Mouse (Mus musculus) fibroblast of lung, adult 2 months (primary cell): ENCODE data around the gene Wee1.
"Not testable (repeated sequence)": the region's sequence is repeated elsewhere in the genome, so short reads cannot be mapped to it uniquely, and the experiment has no call there.

Experiments used
- DNase-seq: peaks from one replicate; pipeline ENCODE4 v3.0.0-alpha.2; 2011; ENCODE audit warnings: low read depth

Gene Wee1

DNA sequence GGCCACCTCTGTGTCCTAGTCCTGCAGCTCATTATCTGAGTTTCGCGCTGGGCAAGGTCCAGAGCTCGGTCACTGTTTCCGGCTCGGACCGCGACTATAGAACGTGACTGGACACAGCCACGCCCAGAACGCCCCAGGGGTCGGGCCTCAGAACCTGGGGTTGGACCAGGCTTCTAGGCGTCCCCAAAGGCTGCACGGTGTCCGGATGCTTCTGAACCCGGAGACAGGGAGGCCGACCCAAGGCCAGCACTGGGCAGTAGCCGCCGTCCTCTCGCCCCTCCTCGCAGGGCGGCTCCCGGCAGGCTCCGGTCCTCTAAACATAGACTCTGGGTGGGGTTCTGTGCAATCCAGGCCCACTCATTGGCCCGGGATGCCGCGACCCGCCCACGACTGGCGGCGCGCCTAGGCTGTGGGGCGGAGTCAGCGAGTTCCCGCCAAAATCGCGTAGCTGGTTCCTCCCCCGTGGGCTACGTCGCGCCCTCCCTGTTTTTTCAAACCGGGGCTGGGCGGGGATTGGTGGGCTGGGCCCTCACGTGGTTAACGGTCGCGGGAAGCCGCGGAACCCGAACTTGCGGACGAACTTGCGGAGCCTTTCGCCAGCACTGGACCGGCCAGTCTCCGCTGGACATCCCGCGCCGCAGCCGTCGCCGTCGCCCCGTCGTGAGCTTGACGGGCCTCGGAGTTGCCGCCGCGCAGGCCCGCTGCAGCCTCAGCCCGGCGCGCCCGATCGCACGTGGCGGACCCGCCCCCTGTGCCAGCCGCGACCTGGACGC is at the start of gene Wee1:
TSS of gene Wee1 (plus strand) at position 531 of the 773 bp plus-strand sequence.
- DNase-seq, result peak; percentile 95

DNA sequence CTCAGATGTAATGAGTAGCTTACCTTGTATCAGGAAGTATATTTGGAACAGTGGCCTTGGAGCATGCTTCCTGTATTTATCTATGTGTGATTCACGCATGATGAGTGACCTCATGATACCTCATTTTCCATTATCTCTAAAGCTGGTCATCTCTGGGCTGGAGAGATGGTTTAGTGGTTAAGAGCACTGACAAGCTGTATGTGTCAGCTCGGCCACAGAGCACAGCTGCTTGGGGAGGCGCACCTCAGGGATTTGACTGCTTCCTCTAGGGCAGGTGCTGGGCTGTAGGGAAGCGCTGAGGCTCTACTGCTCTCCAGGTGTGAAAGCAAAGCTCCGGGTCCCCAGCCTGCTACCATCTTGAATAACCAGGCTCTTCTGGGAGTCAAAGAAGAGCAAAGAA is 43.7 kb upstream of the Wee1 start:
- no peak for DNase-seq

DNA sequence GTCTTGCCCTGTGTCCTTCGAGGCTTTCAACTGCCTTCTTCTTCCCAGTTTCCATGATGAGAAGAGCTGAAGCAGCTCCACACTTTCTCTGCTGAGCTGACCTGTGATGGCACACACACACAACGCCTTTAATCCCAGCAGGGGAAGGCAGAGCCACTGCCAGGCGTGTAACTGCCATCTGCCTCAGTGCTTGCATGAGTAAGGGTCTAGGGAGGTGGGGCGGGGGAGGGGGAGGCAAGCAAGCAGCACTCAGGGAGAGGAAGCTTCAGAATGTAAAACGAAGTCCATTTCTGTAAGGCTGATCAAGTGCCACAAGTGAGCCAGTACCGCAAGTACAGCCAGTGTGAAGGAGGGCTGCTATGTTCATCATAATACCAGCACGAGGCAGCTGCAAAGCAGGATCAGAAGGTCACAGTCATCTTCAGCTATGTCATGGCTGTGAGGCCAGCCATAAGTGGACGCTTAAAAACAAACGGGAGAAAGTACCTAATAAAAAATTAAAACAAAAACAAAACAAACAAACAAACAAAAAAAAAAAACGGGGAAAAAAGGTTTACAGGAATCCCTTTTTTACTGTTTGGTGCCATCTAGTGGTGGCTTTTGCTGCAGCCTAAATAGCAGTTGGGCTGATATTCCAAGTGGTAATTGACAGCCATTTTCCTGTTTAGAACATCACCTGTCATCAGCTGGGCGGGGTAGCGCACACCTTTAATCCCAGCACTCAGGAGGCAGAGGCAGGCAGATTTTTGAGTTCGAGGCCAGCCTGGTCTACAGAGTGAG is 38.3 kb upstream of the Wee1 start:
- DNase-seq, result peak; percentile 22

DNA sequence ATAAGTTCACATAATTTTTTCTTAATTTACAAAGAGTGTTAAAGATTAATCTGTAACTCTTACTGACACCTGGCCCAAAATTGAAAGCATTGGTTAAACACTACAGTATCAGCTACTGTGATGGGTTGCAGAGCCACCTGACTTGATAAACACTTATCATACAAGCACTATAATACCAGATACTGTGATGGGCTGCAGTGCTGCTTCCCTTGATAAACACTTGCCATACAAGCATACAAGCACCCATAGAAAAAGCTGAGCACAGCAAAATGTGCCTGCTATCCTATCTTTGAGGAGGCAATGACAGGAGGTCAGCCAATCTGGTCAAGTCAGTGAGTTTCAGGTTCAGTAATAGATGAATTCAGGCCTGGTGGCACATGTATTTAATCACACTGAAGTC is 36.6 kb upstream of the Wee1 start:
- no peak for DNase-seq

DNA sequence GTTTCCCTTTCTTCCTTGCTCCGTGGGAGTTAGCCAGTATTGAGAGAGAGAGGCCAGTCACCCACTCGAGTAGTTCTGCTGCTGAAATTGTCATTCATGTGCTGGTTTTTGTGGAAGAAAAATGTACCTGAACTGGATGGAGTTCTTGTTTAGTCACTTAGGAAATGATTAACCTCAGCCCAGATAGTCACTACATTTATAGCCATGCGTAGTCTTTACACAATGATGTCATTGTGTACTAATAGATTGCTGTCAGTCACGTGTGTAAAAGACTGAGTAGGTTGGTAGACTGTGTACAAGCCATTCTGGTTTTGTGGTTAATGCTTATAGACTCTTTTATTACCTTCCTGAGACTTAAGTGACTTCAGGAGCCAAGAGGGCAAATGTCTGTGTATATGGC is 33.9 kb upstream of the Wee1 start:
- DNase-seq, result no peak

DNA sequence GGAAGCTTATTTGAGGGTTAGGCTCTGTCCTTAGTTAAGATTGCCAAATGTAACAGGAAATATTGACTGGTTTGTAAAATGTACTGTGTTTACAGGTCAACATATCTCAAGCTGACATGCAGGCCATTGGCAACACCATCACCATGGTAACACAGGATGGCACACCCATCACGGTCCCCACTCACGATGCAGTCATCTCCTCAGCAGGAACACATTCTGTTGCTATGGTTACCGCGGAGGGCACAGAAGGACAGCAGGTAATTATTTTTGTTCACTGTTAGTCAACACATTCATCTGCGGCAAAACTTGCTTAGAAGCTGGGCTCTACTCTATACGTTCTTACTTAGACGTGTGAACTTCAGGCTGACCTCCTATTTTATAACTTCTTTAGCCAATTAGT is 30.2 kb upstream of the Wee1 start:
- DNase-seq, result no peak

DNA sequence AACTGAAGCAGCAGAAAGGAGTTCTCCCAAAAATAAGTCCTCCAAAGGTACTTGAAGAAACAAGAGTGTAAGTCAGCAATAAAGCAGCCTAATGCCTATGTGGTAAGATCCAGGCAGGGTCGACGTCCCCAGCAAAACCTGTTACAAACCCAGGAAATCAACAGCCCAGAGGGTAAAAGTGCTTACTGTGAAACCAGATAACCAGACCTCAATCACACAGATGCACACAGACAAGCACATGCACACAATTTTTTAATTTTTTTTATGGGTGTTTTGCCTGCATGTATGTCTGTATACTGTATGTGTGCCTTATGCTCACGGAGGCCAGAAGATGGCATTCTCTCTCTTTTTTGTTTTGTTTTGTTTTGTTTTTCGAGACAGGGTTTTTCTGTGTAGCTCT is 25.5 kb upstream of the Wee1 start:
- DNase-seq, result no peak

DNA sequence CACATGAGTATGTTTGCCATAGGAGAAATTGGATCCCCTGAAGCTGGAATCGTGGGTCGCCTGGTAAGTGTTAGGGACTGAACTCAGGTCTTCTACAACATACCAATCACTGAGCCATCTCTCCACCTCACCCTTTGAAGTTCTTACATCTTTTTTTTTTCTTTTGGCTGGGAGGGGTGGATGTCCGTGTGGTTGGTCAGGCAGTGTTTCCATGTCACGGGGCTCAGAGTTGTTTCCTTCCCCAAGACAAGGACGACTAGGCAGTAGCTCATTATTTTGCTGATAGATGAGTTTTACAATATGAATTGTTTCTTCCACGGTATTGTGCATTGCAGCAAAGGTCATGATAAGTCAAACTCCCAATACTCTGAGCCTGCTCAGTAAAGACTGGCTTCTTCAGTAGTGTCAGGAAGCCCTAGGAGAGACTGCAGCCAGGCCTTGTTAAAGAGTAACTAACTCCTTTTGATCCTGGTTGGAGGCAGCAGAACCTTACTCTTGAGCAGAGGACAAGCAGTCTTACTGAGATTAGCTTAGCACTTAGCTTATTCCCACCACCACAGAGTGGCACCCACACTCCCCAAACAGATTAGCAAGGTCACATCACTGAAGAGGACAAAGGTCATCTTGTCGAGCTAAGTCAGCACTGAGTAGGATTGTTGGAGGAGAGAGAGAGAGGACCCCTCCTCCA is 24.6 kb upstream of the Wee1 start:
- DNase-seq, result no peak

DNA sequence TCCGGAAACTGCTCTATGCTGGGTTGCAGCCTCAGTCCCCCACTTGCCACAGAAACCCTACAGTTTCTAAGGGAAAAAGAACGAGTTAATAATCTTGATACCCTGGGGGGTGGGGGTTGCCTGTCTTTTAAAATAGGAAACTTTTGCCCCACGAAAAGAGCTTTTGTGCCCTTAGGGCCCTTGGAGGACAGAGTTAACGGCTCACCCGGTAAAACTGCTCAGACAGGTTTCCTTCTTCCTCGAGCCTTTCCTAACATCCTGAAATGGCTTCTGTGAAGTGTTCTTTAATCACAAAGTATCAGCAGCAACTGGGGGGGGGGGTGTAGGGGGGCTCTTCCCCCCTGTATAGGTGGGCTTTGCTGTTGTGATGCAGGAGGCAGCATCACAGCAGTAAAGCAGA is 21.0 kb upstream of the Wee1 start:
- no peak for DNase-seq

DNA sequence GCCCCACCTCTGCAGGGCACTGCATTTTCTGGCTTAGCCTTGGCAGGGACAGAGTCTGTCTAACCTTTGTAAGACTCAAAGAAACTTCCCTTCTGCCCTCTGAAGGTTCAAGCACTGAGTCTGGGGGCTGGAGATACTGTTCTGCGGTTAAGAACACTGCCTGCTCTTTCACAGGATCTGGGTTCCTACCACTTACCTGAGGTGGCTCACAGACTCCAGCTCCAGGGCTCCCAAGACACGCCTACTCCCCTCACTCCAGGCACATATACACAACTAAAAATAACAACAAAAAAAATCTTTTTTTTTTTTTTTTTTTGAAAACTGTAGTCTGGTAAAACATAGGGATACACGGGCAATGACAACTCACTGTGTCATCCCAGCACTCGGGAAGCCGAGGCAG is 20.6 kb upstream of the Wee1 start:
- DNase-seq, result no peak

DNA sequence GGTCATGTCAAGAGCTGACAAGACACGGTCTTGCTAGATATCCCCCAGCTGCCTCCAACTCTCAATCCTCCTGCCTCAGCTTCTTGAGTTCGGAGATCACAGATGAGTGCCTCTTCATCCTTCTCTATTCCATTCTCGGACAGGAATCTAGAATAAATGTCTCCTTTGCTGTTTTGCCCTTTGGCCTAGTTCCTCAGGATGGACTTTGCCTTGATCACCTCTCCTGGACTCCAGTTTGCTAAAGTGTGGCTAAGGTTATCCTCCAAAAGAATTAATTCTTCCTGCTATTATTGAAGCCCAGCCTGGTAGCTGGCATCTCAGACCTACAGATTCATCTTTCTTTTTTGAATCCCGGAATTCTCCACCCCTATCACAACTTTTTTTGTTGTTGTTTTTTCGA is 16.8 kb upstream of the Wee1 start:
- DNase-seq, result no peak

DNA sequence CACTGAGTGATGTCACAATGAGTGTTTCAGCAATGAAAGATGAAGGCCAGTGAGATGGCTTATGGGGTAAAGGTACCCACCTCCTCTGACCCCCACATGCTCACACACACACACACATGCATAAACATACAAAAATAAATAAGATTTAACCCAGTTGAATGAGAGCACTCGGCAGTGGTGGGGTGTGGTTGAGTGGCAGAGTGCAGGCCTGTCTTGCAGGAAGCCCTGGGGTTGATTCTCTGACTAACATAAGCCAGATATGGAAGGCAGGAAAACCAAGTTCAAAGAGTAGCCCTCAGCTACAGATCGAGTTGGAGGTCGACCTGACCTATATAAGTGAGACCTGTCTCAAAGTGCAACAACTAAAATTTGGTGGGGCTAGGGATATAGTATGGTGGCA is 15.2 kb upstream of the Wee1 start:
- no peak for DNase-seq

DNA sequence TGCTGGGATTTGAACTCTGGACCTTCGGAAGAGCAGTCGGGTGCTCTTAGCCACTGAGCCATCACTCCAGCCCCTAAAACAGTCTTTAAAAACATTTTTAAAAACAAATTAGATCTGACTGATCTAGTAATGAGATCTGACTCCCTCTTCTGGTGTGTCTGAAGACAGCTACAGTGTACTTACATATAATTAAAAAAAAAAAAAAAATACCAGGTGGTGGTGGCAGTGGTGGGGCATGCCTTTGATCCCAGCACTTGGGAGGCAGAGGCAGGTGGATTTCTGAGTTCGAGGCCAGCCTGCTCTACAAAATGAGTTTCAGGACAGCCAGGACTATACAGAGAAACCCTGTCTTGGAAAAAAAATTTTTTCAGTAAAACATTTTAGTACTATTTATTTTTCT is 13.3 kb upstream of the Wee1 start:
- not testable (repeated sequence) for DNase-seq

DNA sequence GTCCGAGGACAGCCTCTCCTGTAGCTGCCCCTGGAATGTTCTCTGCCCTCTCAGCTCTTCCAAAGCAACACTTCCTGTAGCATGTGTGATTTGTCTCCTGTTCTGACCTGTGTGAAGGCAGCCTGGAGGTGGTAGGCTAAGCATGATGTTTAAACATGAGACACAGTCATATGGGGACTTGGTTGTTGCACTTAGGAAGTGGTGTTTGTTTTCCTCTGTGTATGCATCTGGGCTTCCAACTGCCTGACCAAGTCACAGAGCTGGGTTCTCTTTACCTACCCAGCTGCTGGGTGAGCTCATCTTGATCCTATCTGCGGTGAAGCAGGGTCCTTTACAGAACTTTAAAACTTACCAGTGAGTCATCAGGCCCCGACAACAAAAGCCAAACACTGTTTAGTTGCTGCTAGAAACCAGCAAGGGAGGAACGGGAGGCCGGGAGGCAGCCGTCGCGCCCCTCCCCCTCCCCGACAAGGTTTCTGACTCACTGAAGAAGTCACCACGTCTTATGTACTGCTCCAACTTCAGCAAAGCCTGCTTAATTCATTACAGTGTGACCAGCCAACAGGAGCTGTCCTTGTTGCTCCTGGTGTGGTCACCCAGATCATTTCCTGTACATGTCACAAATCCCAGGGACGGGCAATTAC is 12.8 kb upstream of the Wee1 start:
- DNase-seq, result peak; percentile 87

DNA sequence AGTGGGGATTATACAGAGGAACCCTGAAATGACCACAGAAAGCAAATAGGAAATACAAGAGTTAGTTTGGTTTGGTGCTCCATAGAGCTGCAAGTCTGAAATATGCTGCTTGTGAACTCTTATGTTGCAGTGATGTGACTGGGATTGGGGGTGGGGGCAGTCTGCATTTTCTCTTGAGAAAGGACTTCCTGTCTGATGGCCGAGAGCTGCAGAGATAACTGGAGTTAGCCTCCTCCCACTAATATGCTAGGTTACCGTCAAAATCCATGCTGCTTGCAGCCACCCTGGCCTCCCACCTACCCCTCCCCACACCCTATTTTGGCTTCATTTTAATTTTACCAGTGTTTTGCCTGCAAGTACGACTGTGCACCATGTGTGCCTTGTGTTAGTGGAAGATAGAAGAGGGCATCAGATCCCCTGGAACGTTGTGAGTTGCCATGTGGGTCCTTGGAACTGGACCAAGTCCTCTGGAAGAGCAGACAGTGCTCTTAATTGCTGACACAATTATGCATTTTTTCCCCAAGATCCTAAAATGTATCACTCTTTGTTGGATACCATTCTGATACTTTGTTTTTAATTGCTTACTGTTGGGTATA is 11.7 kb upstream of the Wee1 start:
- no peak for DNase-seq

DNA sequence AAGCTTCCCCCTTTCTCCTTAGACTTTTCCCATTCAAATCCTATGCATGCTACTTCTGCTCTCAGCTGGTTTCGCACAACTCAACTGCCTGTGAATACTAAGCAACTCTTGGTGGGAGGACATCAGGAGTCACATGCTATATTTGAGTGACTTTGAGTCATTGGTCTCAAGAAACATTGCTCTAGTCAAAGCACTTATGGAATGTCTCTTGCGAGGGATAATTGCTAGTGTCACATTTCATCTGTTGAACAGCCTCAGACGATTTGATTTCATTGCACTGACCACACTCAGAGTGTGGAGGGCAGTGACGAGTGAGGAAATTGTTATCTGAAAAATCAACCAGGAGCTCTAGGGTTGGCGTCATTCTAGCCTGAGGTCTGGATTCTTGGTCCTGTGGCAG is 7.1 kb upstream of the Wee1 start:
- peak; percentile 67 for DNase-seq

DNA sequence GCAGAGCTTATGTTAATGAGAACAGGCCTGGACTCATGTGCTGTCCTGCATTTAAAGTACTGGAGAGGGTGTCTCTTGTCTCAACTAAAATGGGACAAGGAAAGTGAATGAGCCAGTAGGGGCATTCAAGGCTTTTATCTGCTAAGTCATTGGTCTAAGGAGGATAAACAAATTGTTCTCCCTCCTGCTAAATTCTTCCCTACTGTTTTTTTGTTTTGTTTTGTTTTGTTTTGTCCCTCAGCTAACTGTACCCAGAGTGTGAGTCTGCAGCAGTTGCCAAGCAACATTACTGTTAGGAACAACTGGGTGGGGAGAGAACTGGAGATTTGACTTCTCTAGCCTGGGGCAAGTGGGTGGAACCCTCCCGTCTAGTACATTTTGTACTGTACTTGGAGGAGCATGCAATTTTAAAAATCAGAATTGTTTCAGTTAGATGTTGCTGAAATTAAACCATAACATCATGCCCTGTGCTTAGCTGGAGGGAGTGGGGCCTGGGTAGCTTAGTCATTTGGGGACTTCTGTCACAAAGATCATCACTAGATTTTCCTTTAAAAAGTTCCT is 5.0 kb upstream of the Wee1 start:
- DNase-seq, result no peak

DNA sequence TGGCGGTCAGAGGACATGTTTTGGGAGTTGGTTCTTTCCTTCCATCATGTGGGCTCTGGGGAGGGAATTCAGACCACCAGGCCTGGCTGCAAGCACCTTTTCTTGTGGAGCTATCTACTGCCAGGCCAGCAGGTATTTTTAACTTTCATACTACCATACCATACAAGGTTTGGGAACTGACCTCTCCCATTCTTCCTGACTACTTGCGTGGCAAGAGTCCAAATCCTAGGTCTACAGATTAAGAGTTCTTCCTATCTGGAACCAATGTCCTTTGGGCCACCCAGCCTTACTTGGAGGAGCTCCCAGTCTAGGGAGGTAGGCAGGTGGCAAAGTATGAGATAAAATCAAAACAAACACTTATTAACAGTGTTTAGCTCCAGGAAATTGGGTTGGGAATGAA is 3.4 kb upstream of the Wee1 start:
- DNase-seq, result no peak

DNA sequence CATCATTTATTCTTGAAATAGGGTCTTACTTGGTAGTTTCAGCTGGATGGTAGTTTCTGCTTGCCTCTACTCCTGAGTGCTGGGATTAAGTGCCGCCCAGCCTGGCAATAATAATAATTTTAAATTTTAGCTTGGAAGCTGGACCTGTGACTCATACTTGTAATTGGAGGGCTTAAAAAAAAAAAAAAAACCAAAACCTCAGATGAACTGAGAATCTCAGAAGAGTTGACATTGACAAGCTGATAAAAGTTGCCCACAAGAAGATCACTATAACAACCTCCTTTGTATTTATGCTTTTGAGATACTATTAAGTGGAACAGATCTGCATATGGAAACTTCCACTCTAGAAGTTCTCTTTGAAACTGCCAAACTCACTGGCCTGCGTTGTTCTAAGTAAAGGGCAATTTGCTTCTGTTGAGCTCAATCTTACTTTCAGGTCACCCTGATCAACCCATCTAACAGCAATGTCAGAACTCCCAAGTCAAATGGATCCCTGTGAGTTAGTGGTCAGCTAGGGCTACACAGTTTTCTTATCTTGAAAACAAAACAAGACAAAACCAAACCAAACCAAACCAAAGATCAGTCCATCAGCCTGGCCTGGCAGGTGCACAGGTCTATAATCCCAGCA is 1.6 kb upstream of the Wee1 start:
- DNase-seq, result no peak

DNA sequence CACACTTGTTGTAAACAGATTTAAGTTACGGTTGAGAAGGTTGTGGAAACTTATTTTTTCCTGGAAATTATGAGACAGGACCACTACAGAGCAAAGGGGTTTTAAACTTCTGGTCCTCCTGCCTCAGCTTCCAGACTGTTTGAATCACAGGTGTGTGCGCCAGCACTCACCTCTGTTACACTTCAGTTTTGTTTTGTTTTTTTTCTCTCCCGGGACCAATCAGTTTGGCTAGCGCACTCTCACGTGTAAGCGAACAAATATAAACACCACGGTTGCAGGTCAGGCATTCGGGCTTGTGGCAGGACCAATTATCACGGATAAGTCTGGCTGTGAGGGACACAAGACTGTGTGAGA is 707 bp upstream of the Wee1 start:
- no peak for DNase-seq

DNA sequence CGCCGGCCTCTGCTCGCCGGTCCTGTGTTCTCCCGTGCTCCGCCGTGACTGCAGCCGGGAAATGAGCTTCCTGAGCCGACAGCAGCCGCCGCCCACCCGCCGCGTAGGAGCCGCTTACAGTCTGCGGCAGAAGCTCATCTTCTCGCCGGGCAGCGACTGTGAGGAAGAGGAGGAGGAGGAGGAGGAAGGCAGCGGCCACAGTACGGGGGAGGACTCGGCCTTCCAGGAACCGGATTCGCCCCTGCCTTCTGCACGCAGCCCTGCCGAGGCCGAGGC is 381 bp downstream of the Wee1 start:
- DNase-seq, result no peak
